Mouse (Mus musculus) hematopoietic stem cell, adult 5-6 weeks (primary cell): Measurements from ENCODE around the gene Hoxc8. TPM values are rescaled to one million over a fixed set of nuclear protein-coding genes. Genes with fewer than 3 reads are reported as not detected.
A peak's percentile ranks its signal among the peaks of the same experiment; 100 is the strongest.

Experiments
- ATAC-seq, 2 experiments: fragments of 125-278 bp in 1 of 2; replicated peaks in 1 of 2; 2 replicates each; pipeline ENCODE4 v1.8.0; 2016 to 2017; ENCODE audit warnings: inconsistent platforms in 2 of 2, mild to moderate bottlenecking in 2 of 2, moderate number of reproducible peaks in 2 of 2, low read depth in 1 of 2, moderate TSS enrichment in 1 of 2; ENCODE audit not compliant: low FRiP score in 2 of 2, poor library complexity in 2 of 2, severe bottlenecking in 2 of 2, insufficient read depth in 1 of 2, low TSS enrichment in 1 of 2
- total RNA-seq: library from RNA; stranded (forward); fragments of 172-1452, 232-1000 nt; gene quantifications from 2 replicates; pipeline ENCODE4 v1.2.3, GENCODE M21; 2017

Hoxc8 gene
- total RNA-seq, 1 experiment from 2014 or later: not detected

DNA sequence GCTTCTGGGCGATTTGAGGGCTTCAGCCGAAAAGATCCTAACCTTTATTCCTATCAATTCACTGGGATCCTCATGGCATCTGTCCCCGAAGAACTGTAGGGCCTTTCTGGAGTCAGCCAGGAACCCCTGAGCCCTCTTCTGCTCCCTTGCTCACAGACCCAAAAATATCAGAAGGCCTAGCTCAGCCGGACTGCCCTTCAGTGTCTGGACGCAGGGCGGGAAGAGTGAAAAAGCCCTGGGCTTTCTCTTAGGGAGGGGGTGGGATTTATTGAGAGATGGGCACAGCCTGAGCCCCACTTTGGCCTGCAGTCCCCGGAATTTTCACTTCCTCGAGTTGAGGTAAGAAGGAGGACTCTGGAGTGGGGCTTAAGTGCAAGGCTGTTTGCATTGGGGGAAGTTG, 27.1 kb upstream of the Hoxc8 start:
- peak in 1 of 2 experiments; percentile 14; a peak in 1 of 4 replicates for ATAC-seq

DNA sequence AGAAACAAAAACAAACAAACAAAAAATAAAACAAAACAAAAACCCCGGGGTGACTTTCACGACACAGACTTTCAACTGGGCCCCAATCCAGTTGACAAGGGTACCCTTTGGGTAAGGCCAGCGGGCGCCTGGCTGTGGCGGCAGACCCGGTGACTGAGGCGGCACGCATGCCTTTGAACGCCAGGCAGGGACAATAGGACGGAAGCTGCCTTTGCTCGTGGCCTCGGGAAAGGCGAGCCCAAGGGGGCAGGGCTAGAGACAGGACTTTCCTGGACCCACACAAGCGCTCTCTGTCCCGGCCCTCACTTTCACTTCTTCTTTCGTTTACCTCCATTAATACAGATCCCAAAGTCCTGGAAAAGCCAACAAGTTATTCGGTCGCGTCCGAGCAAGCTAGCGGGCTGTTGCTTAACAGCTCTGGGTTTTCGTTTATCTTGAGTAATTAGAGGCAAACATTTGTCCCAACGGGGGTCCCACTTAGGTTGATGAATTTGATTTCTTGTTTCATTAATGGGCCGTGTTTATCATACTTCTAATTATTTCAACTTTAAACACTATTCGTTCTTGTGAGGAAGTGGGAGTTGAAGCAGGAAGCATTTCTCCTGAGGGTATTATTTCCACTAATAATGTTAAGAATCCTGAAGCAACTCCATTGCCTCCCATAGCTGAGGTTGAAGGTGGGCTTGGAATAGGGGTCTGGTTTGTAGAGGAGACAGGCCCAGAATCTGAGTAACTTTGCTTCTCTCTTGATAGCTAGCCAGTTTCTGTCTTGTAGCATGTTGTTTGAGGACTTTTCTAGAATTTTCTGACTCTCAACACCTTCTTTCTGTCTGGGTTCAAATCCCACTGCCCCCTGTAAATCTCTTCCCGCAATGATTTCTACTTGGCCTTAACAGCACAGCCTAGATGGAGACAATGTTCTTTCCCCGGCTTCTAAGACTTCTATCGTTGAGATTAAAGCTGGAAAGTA, 26.5 kb upstream of the Hoxc8 start:
- no peak; a peak in 1 of 4 replicates for ATAC-seq

DNA sequence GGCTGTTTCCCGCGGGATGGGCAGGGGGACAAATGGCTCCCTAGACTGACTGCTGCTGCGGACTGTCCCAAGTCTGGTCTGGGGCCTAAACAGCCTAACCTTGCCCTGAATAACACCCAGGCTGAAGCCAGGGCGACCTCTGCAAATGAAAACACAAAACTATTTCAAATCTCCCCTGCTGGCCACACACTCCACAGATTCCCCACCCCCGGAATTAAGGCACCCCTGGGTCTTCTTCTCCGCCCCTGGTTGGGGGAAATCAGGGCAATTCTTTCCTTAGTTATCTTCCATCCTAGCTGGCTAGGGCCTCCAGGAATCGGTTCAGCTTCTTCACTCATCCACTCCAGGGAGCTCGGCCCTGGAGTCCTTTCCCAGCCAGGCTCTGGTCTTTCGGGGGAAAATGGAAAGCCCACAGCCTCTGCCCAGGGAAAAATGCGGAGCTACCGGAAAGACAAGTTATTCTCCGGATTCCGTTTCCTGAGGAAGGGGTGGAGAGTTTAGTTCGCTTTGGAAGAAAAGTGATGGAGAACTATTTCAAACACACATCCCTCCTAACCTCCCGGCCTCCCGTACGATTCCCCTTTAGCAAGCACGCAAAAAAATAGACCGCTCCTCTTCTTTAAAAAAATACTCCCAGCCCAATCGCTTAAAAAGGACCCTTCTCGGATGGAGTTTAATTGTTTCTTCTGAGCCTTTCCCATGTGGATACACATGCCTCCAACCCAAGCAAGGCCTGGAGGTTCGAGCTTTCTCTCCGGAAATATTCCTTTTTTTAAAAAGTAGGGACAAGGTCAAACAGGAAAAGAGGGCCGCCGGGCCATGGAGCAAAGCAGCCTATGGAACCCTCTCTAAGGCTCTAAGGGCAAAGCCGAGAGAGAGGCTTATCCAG, 25.2 kb upstream of the Hoxc8 start:
- no peak for ATAC-seq

DNA sequence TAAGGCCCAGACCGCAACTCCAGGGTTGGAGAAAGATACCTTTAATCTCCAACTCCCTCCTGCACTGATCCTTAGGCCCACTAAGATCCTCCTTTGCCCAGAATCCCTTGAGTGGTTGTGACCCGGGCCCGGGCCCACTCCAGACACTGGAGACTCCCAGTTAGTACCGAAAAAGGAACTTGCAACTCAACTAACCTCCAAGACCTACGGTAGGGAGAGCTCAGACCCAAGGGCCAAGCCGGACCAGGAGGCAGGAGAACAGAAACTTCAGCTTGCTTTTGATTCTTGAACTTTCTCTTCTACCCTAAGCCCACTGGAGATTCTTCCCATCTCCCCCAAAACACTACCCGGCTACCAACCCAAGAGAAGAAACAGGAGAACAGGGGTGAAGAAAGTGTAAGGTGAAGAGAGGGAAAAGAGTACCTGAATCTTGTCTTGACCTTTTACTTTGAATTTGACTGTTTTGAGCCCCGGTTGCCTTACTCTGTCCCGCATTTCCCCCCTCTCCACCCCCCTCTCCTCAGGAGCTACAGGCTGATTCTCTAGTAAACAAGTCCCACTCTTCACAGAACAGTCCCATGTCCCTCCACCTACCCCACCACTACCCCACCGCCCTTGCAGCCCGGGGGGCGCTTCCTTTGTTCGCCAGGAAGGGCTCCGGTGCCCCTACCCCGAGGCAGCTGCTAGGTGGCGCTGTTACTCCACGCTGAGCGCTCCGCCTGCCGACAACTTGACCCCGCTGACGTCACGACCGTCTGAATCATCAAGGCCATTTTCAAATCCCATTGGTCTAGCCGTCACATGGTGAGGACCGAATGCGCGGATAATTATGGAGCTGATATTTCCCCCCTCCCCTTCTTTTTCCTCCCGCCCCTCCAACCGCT, 24.3 kb upstream of the Hoxc8 start:
- ATAC-seq: 0 out of 4 replicates have a peak, but pooled peaks have one; percentile 19 to 43

DNA sequence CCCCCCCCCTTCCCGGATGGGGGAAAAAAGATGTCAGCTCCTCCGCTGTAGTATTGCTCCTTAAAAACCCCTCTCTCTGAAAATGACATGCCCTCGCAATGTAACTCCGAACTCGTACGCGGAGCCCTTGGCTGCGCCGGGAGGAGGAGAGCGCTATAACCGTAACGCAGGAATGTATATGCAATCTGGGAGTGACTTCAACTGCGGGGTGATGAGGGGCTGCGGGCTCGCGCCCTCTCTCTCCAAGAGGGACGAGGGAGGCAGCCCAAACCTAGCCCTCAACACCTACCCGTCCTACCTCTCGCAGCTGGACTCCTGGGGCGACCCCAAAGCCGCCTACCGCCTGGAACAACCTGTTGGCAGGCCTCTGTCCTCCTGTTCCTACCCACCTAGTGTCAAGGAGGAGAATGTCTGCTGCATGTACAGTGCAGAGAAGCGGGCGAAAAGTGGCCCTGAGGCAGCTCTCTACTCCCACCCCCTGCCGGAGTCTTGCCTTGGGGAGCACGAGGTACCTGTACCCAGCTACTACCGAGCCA, 23.6 kb upstream of the Hoxc8 start, which contains the start of gene Hoxc10:
Gene Hoxc10, plus strand, starts transcription at position 21 of the 536 bp plus-strand sequence.
- no peak for ATAC-seq

DNA sequence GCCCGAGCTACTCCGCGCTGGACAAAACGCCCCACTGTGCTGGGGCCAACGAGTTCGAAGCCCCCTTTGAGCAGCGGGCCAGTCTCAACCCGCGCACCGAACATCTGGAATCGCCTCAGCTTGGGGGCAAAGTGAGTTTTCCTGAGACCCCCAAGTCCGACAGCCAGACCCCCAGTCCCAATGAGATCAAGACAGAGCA, 23.2 kb upstream of the Hoxc8 start, which contains the start of gene Hoxc5:
Gene Hoxc5, plus strand, starts transcription at position 132 of the 199 bp plus-strand sequence.
- no peak for ATAC-seq

DNA sequence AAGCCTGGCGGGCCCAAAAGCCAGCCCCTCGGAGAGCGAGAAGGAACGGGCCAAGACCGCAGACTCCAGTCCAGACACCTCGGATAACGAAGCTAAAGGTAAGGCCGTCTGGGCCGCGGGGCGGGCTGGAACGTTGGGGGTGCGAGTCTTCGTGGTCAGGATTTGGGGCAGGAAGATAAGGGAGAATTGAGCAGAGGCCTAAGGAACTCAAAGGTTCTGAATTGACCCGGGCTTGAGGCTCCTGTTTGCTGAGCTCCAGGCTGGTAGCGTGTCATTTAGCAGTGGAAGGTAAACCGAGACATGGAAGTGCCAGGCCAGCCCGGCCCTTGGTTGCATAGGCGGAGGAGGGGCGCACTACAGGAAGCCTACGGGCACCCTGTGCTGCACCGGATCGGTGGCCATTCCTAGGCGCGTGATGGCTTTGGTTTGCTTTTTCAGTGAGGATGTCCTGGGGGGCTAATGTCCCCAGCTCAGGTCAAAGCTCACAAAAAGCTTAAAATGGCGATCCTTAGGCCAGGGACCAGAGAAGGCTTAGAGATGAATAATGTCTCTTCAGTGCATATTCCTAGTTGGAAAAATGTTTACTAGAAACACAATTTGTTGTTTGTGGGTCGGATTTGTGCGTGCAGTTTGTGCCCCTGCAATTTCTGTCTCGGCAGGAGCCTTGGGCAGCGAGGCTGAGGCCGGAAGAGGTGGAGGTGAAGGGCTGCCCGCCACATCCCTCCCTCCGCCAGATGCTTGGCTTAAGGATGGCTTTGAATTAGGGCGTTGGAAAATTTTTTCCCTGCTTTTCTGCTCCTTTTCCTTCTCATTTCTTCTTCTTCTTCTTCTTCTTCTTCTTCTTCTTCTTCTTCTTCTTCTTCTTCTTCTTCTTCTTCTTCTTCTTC, 22.7 kb upstream of the Hoxc8 start:
- no peak for ATAC-seq

DNA sequence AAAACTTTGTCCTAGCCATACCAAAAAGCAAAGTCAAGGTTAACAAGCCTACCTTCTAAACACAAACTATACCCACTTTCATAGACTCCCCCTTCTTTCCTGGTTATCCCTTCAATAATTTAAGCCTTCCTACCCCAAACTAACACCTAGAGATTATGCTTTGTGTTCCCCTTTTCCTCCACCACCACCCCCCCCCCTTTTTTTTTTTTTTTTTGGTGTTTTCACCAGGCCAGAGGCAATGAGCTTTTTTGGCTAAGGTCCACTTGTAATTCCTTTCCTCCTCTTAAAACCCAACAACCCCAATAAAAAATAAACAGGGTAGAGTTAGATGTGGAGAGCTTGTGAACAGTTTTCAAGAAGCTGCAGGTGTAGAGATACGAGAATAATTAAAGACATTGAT, 21.1 kb upstream of the Hoxc8 start:
- no peak for ATAC-seq

DNA sequence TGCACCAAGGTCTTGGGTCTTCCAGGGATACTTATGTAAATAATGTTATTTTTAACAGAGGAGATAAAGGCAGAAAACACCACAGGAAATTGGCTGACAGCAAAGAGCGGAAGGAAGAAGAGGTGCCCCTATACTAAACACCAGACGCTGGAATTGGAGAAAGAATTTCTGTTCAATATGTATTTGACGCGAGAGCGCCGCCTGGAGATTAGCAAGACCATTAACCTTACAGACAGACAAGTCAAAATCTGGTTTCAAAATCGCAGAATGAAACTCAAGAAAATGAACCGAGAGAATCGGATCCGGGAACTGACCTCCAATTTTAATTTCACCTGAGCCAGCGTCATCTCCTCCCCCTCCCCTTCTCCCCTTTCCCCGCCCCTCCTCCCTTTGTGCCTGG, 19.7 kb upstream of the Hoxc8 start:
- no peak for ATAC-seq

DNA sequence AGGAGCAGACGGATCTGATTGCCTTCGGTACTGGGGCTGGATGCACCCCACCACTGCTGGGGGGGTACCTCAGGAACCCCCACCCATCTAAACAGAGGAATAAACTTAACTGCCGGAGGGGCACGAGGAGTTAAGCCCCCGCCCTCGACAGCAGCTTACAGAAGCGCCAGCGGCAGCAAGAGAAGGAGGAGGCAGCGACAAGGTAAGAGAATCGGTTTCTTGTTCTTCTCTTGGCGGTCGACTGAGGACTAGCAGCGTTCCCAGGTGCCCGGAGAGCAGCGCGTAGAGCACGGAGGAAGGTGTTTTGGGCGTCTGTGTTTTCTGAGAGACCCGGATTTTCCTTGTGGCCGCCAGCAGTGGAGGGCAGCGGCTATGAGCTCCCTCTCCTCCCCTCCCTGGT, 18.2 kb upstream of the Hoxc8 start:
- ATAC-seq: no peak

DNA sequence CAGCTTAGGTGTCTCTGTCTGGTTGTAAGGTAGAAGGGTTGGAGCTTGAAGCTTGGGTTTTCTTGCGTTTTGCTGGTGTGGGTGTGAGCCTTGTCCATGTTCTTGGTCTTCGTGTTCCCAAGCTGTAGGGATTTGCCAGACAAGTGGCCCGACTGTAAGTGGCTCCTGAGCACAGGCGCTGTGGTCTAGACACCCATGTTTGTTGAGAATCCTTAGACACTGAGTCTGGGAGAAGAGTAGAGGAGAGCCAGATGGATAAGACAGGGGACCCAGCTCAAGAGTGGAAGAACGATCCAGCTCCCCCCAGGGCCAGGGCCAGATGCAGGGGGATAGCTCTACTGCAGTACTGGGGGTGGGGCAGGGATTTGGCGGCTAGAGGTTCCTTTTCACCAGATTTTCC, 17.7 kb upstream of the Hoxc8 start:
- ATAC-seq: no peak

DNA sequence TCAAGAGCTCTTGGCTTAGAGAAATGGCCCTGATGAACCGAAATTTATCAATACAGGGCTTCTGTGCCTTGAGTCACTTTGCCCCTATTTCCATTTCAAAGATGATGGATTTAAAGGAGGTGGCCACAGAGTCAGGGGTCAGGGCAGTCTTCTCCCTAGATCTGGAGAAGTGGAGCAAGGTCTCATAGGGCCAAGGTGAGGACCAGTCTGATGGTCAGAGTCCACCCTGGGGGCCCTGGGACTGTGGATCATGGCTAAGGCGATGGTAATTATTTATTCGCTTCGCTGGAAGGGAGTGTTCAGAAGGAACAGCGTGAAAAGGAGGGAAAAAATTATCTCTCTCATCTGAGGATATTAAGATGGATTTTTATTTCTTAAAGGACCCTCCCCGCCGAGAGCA, 15.4 kb upstream of the Hoxc8 start:
- ATAC-seq: no peak

DNA sequence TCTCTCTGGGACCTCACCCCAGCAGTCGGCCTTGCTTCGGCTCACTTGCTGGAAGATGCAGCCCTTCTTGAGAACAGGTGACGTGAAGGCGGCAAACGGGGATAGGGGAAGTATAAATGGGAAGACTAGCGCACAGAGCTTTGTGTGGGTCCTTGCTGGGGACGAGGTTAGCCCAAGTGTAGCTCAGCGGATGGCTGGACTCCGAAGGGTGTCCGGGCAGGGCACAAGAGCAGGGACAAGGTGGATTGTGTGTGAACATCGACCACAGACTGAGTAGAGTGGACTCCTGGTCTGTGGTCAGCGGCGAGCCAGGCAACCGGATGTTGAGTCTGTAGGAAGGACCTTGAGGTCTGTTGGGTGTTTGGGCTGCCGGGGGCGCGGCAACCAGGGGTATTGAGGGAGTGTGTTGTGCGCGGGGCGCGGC, 14.7 kb upstream of the Hoxc8 start:
- 0 out of 4 replicates have a peak, but pooled peaks of 1 of the 2 experiments have one; percentile 9 for ATAC-seq

DNA sequence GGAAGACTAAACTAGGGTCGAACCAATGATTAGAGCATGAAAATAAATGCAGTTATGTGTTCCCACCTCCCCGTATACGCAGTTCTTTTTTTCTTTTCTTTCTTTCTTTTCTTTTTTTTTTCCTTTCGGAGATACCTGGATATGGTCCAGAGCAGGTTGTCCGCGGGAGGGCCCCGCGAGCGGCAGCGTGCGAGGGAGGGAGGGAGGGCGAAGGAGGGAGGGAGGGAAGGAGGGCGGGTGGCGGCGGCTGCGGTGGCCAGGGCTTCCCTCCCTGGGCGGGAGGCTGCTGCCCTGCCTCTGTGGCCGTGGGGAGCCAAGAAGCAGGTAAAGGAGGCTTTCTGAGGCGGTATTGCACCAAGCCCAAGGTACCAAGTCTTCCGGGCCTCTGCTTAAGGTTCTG, 14.2 kb upstream of the Hoxc8 start, which contains the start of gene Hoxc9:
Gene Hoxc9, plus strand, starts transcription at position 269 of the 400 bp plus-strand sequence.
- ATAC-seq: no peak

DNA sequence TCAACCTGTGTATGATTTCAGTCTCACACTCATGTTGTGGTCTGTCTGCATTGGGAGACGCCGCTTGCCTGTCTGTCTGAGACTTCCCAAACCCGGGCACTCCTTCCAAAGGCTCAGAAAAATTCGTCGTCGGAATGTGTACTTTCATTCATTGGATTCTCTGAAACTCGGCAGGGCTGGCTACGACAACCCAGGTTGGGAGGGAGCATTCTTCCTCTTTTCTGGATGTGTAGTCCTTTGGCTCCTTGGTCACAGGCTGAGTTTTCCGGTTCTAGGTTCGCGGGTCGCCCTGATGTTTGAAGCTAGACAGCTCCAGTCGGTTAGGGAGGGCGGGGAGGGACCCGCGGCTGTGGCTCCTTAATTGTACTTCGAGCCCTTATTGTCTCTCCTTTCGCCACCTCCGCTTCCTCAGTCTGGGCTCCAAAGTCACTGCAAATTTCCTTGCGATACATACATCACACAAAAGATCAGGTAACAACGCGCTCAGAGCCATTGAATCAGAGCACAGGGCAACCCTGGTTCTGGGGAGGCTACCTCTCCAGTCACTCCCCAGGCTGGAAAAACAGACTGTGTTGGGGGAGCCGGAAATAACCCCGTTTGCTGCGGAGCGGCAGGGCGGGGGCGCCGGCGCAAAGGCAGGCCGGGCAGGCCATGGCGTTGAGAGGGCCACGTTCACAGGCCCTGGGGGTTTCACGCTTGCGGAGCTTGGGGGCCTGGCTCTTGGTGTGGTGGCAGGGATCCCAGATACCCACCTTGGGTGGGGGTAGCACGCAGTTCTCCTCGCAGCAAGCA, 13.6 kb upstream of the Hoxc8 start:
- no peak for ATAC-seq
